Mouse (Mus musculus) cerebellum, adult 18-20 months (tissue): Measurements from ENCODE around the gene Aym1.
"Not testable (repeated sequence)": the region's sequence is repeated elsewhere in the genome, so short reads cannot be mapped to it uniquely, and the experiment has no call there.

Experiments
- DNase-seq, 2 experiments: peaks; one replicate each; pipeline ENCODE4 v3.0.0; 2021

Aym1 gene

GRCm38 (mm10) chr5:113354311-113354710, 2.8 kb upstream of the Aym1 start:
- DNase-seq = no peak

DNA sequence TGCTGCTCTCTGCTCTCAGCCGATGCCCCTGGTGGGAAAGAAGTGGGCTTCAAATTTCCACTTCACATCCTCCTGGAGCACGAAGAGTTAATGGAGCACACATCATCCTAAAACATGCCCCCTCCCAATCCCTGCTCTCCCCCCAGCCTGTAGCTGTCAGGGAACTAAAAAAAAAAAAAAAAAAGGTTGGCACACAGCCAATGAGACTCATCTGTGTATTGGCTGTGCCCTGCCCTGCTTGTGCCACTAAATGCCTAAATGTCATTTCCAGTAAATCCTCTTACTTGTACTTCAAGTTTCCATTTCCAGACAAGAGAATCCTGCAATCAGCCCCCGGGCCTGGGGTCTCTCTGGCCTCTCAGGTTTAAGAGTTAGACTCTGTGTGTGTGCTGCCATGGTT, 562 bp downstream of the Aym1 start:
- no peak for DNase-seq

DNA sequence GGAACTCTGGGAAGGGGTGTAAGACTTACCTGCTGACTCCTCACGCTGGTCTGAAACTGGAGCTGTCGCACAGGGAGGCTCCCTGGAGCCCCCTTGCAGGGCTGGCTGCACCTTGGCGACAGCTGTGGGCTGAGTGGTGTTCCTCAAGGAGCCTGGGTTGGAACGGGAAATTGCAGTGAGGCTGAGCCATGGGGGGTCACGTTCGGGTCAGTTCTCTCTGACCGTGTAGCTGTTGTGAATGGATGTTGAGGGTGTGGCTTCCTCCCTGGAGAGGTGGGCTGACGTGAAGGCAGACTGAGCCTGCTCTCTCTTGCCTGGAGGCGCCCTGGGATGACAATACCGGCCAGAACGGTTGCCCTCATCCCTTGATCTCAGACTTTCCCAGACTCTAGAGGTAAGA, 1.7 kb downstream of the Aym1 start:
- no peak for DNase-seq

DNA sequence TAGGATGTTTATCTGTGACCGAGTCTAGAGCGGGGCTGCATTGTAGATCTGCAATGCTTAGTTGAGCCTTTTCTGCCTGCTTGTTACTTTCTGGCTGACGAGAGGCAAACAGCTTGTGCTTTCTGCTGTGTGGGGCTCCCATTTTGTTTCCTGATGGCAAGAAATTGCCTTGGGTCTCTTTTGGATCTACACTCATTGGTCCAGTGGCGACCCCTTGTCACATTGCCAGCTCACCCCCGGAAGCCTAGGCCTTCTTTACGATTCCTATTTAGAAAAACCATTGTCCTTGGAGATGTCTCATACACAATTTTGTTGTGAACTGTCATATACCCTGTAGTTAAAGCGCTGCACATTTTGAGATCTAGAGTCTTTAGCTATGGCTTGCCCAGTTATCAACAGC, 4.2 kb downstream of the Aym1 start:
- no peak for DNase-seq

- DNase-seq = peak; percentile 75 to 81
Measured at GRCm38 (mm10) chr5:113362258-113362996, 5.3 kb downstream of the Aym1 start.

GRCm38 (mm10) chr5:113363177-113363576, 6.1 kb downstream of the Aym1 start:
- DNase-seq = no peak

DNA sequence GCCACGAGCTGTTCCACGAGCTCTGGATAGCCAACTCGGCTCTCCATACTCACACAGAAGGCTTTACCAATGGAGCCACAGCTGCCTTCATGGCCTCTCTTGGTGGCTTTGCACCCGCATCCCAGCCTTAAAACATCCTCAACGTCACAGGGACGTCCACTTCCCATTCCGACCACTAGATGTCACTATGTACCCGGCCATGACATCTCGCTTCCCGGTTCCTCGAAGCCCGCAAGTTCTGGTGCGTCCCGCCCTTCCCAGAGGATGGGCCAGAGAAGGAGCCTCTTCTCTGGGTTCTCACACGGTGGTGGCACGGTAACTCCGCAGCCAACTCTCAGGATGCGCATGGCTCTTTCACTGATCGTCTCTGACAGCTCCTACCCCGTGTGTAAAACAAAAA, 8.8 kb downstream of the Aym1 start:
- peak; percentile 84 to 93 for DNase-seq

GRCm38 (mm10) chr5:113367726-113368125, 10.6 kb downstream of the Aym1 start:
- DNase-seq = not testable (repeated sequence)

GRCm38 (mm10) chr5:113369262-113369868, 12.3 kb downstream of the Aym1 start:
- peak; percentile 34 to 37 for DNase-seq

GRCm38 (mm10) chr5:113372449-113372848, 15.4 kb downstream of the Aym1 start:
- DNase-seq = no peak

GRCm38 (mm10) chr5:113372995-113373950, 16.2 kb downstream of the Aym1 start:
- peak; percentile 81 to 90 for DNase-seq

DNA sequence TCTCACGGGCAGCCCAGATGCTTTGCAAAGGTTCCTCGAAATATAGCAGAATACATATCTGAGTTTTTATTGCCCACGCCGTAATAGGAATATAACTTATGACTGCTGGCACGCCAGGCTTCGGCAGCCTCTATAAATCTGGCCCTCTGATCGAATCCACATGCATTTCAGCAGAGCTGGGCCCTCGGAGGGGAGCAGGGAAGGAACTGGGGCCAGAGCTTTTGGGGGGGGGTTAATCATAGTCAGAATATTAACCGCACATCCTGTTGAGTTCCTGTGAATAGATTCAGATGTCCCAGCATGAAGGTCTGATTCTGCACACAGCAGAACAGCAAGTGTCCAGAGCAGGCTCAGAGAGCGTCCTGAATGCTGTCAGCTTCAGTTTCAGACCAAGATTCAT, 17.2 kb downstream of the Aym1 start:
- no peak for DNase-seq

GRCm38 (mm10) chr5:113375783-113376182, 18.7 kb downstream of the Aym1 start:
- DNase-seq = peak; percentile 82 to 89

- DNase-seq = no peak
Measured at GRCm38 (mm10) chr5:113376292-113376691, 19.2 kb downstream of the Aym1 start.

- DNase-seq = no peak
Measured at GRCm38 (mm10) chr5:113379416-113379815, 22.3 kb downstream of the Aym1 start.

GRCm38 (mm10) chr5:113380553-113380952, 23.5 kb downstream of the Aym1 start:
- DNase-seq = no peak

DNA sequence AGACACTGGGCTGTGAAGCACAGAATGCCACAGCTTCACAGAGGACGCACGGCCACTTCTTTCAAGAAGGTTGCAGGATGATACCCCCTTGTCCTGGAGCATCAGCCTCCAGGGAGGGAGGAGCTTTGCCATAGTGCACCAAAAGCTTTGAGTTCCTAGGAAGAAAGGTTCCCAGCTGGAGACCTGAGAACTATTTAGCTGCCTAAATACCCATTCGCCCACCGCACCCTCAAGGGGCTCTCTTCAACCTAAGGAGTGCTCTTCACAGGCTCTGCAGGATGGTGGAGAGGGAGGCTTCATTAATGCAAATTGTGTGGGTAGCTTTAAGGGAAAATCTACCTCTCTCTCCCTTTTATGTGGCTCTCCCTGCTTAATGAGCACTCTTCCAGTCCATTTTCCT, 25.5 kb downstream of the Aym1 start:
- DNase-seq = no peak

GRCm38 (mm10) chr5:113393766-113394165, 36.7 kb downstream of the Aym1 start:
- no peak for DNase-seq

DNA sequence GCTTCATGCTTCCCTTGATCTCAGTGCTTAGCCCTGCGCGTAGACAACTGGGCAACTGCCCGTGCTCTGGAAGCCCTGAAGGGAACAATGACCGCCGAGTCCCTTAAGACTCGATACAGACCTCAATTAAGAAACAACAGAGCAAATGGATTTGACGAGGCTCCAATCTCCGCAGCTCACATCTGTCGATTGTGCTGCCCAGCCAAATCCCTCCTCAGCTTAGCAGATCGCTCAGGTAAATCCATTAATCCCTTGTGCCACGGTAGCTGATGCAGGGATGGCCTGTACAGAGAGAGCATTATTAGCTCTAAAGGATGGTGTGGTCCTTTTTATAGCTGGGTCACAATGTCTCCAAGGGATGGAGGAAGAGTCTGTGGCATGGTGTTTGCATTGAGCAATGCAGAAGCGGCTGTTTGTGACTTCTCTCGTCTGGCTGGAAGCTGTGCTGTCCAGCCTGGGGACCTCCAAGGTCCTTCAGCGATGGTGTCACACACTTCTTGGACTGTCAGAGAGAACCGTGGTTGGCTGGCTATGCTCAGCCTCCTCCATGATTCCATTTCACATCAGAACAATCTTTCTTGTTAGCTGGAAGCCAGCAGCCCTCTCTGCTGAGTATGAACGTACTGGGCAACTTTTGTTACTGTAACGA, 39.3 kb downstream of the Aym1 start:
- no peak for DNase-seq

- no peak for DNase-seq
Measured at GRCm38 (mm10) chr5:113397443-113398317, 40.6 kb downstream of the Aym1 start.

- DNase-seq = no peak
Measured at GRCm38 (mm10) chr5:113402702-113403101, 45.6 kb downstream of the Aym1 start.

- no peak for DNase-seq
Measured at GRCm38 (mm10) chr5:113407346-113407745, 50.3 kb downstream of the Aym1 start.
